13 mouse cellular contexts compared by ENCODE assay signal in genomic region chr1:141104034-141104433, GRCm38 (mm10).
DNase-seq lines count a peak whose midpoint lies in the region.
"Had no signal": no experiment of that assay in that cellular context is flagged by ENCODE, and none has a peak within 500 bp of the region (broad histone marks: within the 10 kb centered on the region; RNA-seq: fewer than 3 reads in every experiment).

No protein-coding gene starts in this region.

- peak; percentile 37 to 63 for DNase-seq in heart, adult 18-20 months
- no peak for DNase-seq in heart, postnatal 25 days (ENCODE audit: low spot score)
- DNase-seq in left cerebral cortex, postnatal 4 days, result peak; percentile 31
- DNase-seq in left cerebral cortex, postnatal 10 days (ENCODE audit: extremely low spot score in 1 of 2, low spot score in 2 of 2), result no peak
- DNase-seq in brain, adult 2 months (ENCODE audit: low read depth, low spot score), result peak; percentile 34
- peak; percentile 4 for DNase-seq in testis, postnatal 14 days (ENCODE audit: low spot score)
- no peak for DNase-seq in adrenal gland, adult 18-20 months (ENCODE audit: low spot score in 2 of 2)
- DNase-seq: adrenal gland, postnatal 14 days; cerebellum, adult 2 months; kidney, adult 2 months; kidney, postnatal 10 days; lung, postnatal 10 days; right cerebral cortex, postnatal 14 days had no signal

- intact Hi-C loops in heart, postnatal 25 days (cut with DNase I), result no loop called here
- intact Hi-C loops in left cerebral cortex, postnatal 4 days (cut with DNase I), result no loop called here
- intact Hi-C loops in left cerebral cortex, postnatal 10 days (cut with DNase I), result no loop called here

Comparison
In these comparisons a context has a peak if more than half of its experiments do, and no peak if none do; other contexts are left out.
1. DNase-seq: peak in heart, adult 18-20 months (2 of 2), left cerebral cortex, postnatal 4 days (single experiment), brain, adult 2 months (single experiment) and testis, postnatal 14 days (single experiment); none in heart, postnatal 25 days (single experiment), left cerebral cortex, postnatal 10 days (0 of 2) and adrenal gland, adult 18-20 months (0 of 2).